Mouse (Mus musculus) hindbrain, embryonic 16.5 days (tissue): Measurements from ENCODE around the gene Cacnb3. TPM values are rescaled to one million over a fixed set of nuclear protein-coding genes. Genes with fewer than 3 reads are reported as not detected.

ENCODE experiments used
- ATAC-seq: fragments of 200-750 bp; cut with Nextera tagmentation; 2 replicates; pipeline ENCODE4 v1.8.0; 2017; ENCODE audit warnings: moderate TSS enrichment, moderate library complexity
- H3K27ac ChIP-seq: fragments of 300-500 bp; sonication (generic); 2 replicates; pipeline ENCODE4 v1.5.1; 2014; ENCODE audit warnings: low read depth, mild to moderate bottlenecking, control low read depth, low read length, moderate library complexity
- H3K27me3 ChIP-seq: fragments of 300-500 bp; sonication (generic); replicated peaks from 2 replicates; pipeline ENCODE4 v1.6.1; 2014; ENCODE audit warnings: low read length; ENCODE audit not compliant: control insufficient read depth, insufficient read depth
- H3K36me3 ChIP-seq: fragments of 300-500 bp; sonication (generic); 2 replicates; pipeline ENCODE4 v1.6.1; 2014; ENCODE audit warnings: mild to moderate bottlenecking, low read length, moderate library complexity, mixed read lengths; ENCODE audit not compliant: control insufficient read depth, insufficient read depth
- H3K4me1 ChIP-seq: fragments of 300-500 bp; sonication (generic); 2 replicates; pipeline ENCODE4 v1.6.1; 2014; ENCODE audit warnings: low read depth, low read length; ENCODE audit not compliant: control insufficient read depth, insufficient read depth
- H3K4me2 ChIP-seq: fragments of 300-500 bp; sonication (generic); 2 replicates; pipeline ENCODE4 v1.6.1; 2014; ENCODE audit warnings: mild to moderate bottlenecking, low read length, control low read depth, moderate library complexity
- H3K4me3 ChIP-seq: fragments of 300-500 bp; sonication (generic); 2 replicates; pipeline ENCODE4 v1.5.1; 2014; ENCODE audit warnings: mild to moderate bottlenecking, low read length, control low read depth, moderate library complexity
- H3K9ac ChIP-seq: fragments of 300-500 bp; sonication (generic); 2 replicates; pipeline ENCODE4 v1.6.1; 2014; ENCODE audit warnings: low read depth, mild to moderate bottlenecking, control low read depth, low read length, moderate library complexity
- H3K9me3 ChIP-seq: fragments of 300-500 bp; sonication (generic); 2 replicates; pipeline ENCODE4 v1.6.1; 2014; ENCODE audit warnings: mild to moderate bottlenecking, low read length, moderate library complexity; ENCODE audit not compliant: control insufficient read depth
- WGBS: fragments of 180-500 bp; shearing (Covaris S2); extraction: QIAGEN DNeasy Blood & Tissue Kit; methylation state at CpG from one replicate; pipeline ENCODE4 v1.1.7; 2014; 5-methylcytosine and 5-hydroxymethylcytosine counted together
- polyA plus RNA-seq: library from polyadenylated mRNA; unstranded; fragments of >200 nt; fragmentation: Nextera tagmentation; extraction: Ambion mirVana; gene quantifications from 2 replicates; pipeline ENCODE4 v1.2.1, GENCODE M21; 2015

Cacnb3 gene
- polyA plus RNA-seq, 1 experiment from 2014 or later: 129 TPM

DNA sequence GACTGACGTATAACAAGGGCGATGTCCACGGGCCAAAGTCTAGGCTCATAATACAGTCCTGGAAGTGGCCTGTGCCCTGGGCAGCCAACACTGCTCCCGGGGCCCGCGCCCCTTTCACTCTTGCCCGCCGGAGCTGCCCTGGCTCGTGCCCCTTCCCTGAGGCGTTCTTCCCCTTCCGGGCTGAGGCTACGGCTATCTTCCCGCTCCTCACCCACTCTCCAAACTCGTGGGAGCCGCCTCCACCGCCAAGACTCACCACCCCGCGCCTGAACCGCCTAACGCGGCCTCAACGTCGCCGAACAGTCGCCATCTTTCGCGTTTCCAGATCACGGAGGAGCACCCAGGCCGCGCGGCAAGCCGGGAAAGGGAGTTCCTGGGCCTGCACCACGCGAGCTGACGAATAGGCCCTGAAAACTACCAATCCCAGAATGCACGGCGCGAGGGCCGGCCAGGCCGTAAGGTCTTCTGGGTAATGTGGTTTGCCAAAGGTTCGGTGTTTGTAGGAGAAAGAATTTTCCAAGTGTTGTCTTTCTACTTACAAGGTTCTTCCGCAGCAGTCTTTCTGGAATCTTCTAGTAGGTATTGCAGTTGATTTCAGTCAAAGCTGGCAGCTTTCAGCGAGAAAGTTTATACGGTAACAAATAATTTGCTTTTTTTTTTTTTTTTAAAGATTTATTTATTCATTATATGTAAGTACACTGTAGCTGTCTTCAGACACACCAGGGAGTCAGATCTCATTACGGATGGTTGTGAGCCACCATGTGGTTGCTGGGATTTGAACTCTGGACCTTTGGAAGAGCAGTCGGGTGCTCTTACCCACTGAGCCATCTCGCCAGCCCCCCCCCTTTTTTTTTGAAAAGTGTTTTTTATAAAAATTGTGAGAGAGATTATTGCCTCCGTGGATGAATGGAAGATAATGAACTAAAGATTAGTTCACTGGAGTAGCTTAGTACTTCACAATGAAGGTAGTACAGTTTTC lies 32.2 kb downstream of the Cacnb3 start, which contains the start of gene Ddx23:
TSS of gene Ddx23 (minus strand) at position 328 of the 979 bp plus-strand sequence.
- Histone ChIP-seq H3K27me3 (no peaks in the 10 kb centered on the region), H3K27ac (peak within 1 kb of the TSS; percentile 92), H3K9me3 (no peaks in the 10 kb centered on the region), H3K4me3 (peak within 1 kb of the TSS; percentile 91), H3K36me3 (peaks cover 11% of the 10 kb centered on the region), H3K9ac (peak within 1 kb of the TSS; percentile 96), H3K4me1 (peaks cover 6% of the 10 kb centered on the region), H3K4me2 (peak within 1 kb of the TSS; percentile 79)
- WGBS: 5% methylated on average over 47 of the region's 48 CpGs
- ATAC-seq: peak; percentile 97

DNA sequence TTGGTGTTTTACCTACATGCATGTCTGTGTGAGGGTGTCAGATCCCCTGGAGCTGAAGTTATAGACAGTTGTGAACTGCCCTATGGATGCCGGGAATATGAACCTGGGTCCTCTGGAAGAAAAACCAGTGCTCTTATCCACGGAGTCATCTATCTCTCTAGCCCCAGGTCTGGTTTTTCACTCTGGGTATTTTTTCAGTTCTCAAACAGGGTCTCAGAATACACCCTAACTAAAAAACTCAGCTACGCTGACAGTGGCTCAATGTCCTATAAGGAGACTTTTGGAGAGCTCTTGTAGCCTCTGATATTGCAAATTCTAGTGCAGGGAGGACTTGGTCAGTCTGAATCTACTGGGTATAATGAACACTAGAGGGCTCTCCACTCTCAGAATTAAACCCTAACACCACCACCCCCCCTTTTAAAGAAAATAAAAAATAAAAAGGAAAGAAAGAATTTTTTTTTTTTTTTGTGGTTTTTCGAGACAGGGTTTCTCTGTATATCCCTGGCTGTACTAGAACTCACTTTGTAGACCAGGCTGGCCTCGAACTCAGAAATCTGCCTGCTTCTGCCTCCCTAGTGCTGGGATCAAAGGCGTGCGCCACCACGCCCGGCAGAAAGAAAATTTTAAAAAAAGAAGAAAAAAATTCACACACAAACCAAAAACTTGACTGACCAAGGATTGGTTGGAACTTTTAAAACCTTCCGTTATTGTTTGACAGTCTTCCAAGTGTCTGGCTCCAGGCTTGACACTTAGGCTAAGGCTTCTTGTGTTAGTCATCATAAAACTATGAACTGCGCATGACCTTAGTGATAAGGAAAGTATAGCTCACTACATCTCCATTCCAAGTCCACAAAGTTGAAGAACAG lies 33.6 kb downstream of the Cacnb3 start:
- no peak for ATAC-seq
- Histone ChIP-seq H3K9ac (no peak overlapping the region), H3K27ac (no peak overlapping the region), H3K4me3 (no peak overlapping the region), H3K9me3 (no peaks in the 10 kb centered on the region), H3K36me3 (no peaks in the 10 kb centered on the region), H3K4me2 (no peak overlapping the region), H3K27me3 (no peaks in the 10 kb centered on the region), H3K4me1 (peaks cover 6% of the 10 kb centered on the region)
- 81% methylated on average over 11 of the region's 11 CpGs for WGBS

DNA sequence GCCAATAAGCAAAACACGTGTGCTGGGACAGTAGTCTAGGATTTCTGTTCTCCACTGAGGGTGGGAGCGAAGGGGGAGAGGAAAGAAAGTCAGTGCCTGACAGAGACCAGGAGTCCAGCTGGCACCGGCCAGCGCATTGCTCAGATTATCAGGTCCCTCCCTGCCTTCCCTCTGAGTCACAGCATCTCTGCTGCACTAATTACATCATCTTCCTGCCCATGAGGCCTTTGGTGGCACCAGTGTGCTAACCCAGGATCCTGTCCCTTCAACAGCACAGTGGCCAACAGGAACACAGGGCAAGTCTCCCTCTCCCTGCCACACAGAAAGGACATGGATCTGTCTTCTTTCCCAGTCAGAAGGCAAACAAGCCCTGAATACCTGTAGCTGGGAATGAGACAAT lies 42.0 kb downstream of the Cacnb3 start:
- H3K4me1 ChIP-seq: peaks cover 32% of the 10 kb centered on the region
- H3K9ac ChIP-seq: no peak overlapping the region
- 75% methylated on average over 4 of the region's 4 CpGs for WGBS
- H3K4me3 ChIP-seq: no peak overlapping the region
- no peaks in the 10 kb centered on the region for H3K9me3 ChIP-seq
- no peak for ATAC-seq
- H3K27me3 ChIP-seq: no peaks in the 10 kb centered on the region
- H3K27ac ChIP-seq: no peak overlapping the region
- H3K36me3 ChIP-seq: 0 out of 2 replicates have a peak, but pooled peaks cover 4% of the 10 kb centered on the region
- H3K4me2 ChIP-seq: no peak overlapping the region

DNA sequence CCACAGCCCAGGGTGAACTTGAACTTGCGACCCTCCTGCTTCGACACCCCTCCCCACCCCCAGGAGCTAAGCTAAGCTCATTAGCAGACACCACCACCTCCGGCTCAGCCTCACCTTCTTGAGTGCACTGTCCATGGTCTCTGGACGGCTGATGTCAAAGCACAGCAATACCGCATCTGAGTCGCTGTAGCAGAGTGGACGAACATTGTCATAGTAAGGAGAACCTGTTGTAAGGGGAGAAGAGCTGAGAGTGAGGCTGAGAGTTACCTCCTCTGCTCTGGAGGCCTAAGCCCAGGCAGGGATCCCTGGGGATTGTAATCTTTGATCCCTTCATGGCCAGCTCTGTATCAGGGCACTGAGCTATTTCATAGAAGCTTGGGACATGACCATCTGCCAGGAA lies 43.1 kb downstream of the Cacnb3 start:
- Histone ChIP-seq H3K4me2 (peak overlapping the region; percentile 85; the same call in 1 of the 2 replicates), H3K27ac (no peak overlapping the region), H3K9me3 (no peaks in the 10 kb centered on the region), H3K9ac (no peak overlapping the region), H3K36me3 (0 out of 2 replicates have a peak, but pooled peaks cover 4% of the 10 kb centered on the region), H3K4me3 (no peak overlapping the region), H3K4me1 (peaks cover 32% of the 10 kb centered on the region), H3K27me3 (no peaks in the 10 kb centered on the region)
- WGBS: 70% methylated on average over 7 of the region's 7 CpGs
- no peak for ATAC-seq

DNA sequence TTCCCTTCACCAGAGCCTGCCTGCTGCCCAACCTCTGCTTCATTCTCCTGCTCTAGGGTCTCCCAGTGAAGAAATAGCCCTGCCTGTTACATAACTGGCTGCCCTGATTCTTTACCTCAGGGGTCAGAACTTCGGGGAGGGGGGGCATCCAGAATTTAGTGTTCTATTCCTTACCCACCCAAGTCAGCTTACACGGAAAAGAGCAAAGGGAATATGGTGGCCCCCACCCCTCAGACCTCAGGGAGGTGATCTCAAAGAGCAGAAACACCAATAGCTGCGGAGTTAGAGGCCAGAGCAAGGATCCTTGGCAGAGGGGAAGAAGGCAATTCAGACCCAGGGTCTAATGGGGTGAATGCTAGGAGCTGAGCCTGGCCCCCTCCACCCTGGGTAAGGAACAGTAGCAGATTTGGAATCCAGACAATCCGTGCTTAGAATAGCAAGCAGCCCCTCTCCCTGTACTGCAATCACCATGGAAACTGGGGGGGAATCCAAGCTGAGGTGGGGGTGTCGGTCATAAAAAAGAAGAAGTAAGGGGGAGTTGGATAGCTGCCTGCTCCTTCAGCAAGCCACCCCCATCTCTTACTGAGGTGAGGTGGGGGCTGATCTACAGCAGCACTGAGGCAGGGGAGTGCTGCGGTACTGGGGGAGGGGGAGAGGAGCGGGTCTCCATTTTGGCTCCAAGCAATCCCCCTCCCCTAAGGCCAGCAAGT lies 43.8 kb downstream of the Cacnb3 start:
- H3K4me1 ChIP-seq: peaks cover 32% of the 10 kb centered on the region

DNA sequence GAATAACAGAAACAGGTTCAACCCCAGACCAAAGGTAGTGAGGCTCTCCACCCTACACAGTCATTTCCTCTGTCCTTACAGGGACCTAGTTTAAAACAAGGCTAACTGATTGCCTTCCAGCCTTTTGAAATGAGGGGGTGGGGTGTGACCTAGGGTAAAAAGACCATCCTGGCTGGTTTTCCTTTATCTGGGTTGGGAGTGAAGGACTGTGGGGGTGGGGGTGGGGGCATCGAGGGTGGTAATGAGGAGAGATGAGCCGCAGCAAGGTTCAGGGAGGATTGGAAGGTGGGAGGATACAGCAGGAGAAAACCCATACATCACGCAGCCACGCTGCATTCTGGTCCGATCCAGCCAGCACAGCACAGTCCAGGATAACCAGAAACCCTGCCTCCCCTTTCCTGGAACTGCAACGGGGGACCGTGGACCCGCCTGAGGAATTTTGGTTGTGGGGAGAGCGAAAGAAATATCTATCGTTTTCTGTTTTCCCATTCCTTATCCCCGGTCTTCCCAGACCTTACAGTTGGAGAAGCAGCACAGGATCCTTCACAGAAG lies 44.4 kb downstream of the Cacnb3 start:
- Histone ChIP-seq H3K36me3 (0 out of 2 replicates have a peak, but pooled peaks cover 4% of the 10 kb centered on the region), H3K27ac (peak overlapping the region; percentile 65), H3K4me2 (peak overlapping the region; percentile 85), H3K9me3 (no peaks in the 10 kb centered on the region), H3K4me1 (peaks cover 32% of the 10 kb centered on the region), H3K4me3 (peak overlapping the region; percentile 54), H3K9ac (peak overlapping the region; percentile 63), H3K27me3 (no peaks in the 10 kb centered on the region)
- ATAC-seq: 0 out of 2 replicates have a peak, but pooled peaks have one; percentile 28
- 16% methylated on average over 11 of the region's 11 CpGs for WGBS

More for the DNA sequence above, 43.8 kb downstream of the Cacnb3 start:
- Histone ChIP-seq H3K4me2 (peak overlapping the region; percentile 85), H3K9me3 (no peaks in the 10 kb centered on the region), H3K27ac (peak overlapping the region; percentile 29), H3K9ac (peak overlapping the region; percentile 63), H3K36me3 (0 out of 2 replicates have a peak, but pooled peaks cover 4% of the 10 kb centered on the region), H3K4me3 (peak overlapping the region; percentile 54), H3K27me3 (no peaks in the 10 kb centered on the region)
- 11% methylated on average over 7 of the region's 7 CpGs for WGBS
- peak; percentile 68 for ATAC-seq

GRCm38 (mm10) chr15:98675634-98676250 lies 45.1 kb downstream of the Cacnb3 start:
- peak overlapping the region; percentile 63 for H3K9ac ChIP-seq

GRCm38 (mm10) chr15:98676471-98676870 lies 45.8 kb downstream of the Cacnb3 start:
- peak overlapping the region; percentile 85 for H3K4me2 ChIP-seq

More at GRCm38 (mm10) chr15:98675634-98676250, 45.1 kb downstream of the Cacnb3 start:
- H3K27ac ChIP-seq: peak overlapping the region; percentile 49; the same call in 1 of the 2 replicates
- H3K36me3 ChIP-seq: no peaks in the 10 kb centered on the region
- H3K4me1 ChIP-seq: peaks cover 32% of the 10 kb centered on the region
- WGBS: 2% methylated on average over 14 of the region's 14 CpGs
- H3K27me3 ChIP-seq: no peaks in the 10 kb centered on the region
- ATAC-seq: no peak
- H3K4me2 ChIP-seq: peak overlapping the region; percentile 85
- no peaks in the 10 kb centered on the region for H3K9me3 ChIP-seq
- peak overlapping the region; percentile 54 for H3K4me3 ChIP-seq

More at GRCm38 (mm10) chr15:98676471-98676870, 45.8 kb downstream of the Cacnb3 start:
- Histone ChIP-seq H3K27me3 (no peaks in the 10 kb centered on the region), H3K27ac (no peak overlapping the region), H3K9me3 (no peaks in the 10 kb centered on the region), H3K4me1 (peaks cover 32% of the 10 kb centered on the region), H3K36me3 (no peaks in the 10 kb centered on the region), H3K9ac (peak overlapping the region; percentile 63), H3K4me3 (peak overlapping the region; percentile 54)
- 1% methylated on average over 9 of the region's 9 CpGs for WGBS
- 0 out of 2 replicates have a peak, but pooled peaks have one; percentile 13 for ATAC-seq
